Mouse (Mus musculus) erythroid progenitor cell, adult 5-6 weeks (primary cell): ENCODE measurements around the gene Arhgef15. TPM values are rescaled to one million over a fixed set of nuclear protein-coding genes. Genes with fewer than 3 reads are reported as not detected.

Experiments
- ATAC-seq: replicated peaks from 2 replicates; pipeline ENCODE4 v1.8.0; 2016; ENCODE audit warnings: moderate number of reproducible peaks, mild to moderate bottlenecking, moderate TSS enrichment, inconsistent platforms; ENCODE audit not compliant: poor library complexity, low FRiP score, severe bottlenecking
- total RNA-seq, 2 experiments: library from RNA; stranded (forward) in 1 of 2; stranded (reverse) in 1 of 2; fragments of 150-400 nt in 1 of 2; fragments of 186-747, 209-891 nt in 1 of 2; gene quantifications; 2 replicates each; pipeline versions ENCODE4 v1.2.3 to v1.2.4; 2015 to 2017; ENCODE audit warnings: low replicate concordance in 2 of 2

Gene Arhgef15
- total RNA-seq, 2 experiments from 2014 or later: not detected

DNA sequence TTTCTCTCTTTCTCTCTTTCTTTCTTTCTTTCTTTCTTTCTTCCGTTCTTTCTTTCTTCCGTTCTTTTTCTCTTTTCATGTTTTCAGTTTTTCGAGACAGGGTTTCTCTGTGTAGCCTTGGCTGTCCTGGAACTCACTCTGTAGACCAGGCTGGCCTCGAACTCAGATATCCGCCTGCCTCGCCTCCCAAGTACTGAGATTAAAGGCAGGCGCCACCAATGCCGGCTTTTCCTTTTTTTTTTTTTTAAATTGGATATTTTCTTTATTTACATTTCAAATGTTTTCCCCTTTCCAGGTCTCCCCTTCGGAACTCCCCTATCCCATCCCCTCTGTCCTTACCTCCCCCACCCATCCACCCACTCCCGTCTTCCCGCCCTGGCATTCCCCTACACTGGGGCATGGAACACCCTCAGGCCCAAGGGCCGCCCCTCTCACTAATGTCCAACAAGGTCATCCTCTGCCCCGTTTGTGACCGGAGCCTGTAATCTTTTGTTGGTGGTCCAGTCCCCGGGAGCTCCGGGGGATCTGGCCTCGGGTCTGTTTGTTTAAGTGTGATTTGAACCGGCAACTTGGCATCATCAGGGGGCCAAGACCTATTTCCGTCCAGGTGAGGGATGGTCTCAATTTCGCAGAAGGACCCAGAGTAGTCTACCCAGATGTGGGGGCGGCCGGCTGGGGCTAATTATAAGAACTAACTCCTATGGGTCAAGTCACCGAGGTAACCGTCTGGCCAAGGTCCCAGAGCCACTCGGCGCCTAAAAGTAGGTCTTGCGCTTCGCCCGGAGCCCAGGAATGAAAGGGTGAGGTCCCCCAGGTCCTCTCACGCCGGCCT, 56.5 kb downstream of the Arhgef15 start:
- ATAC-seq: peak; percentile 33

DNA sequence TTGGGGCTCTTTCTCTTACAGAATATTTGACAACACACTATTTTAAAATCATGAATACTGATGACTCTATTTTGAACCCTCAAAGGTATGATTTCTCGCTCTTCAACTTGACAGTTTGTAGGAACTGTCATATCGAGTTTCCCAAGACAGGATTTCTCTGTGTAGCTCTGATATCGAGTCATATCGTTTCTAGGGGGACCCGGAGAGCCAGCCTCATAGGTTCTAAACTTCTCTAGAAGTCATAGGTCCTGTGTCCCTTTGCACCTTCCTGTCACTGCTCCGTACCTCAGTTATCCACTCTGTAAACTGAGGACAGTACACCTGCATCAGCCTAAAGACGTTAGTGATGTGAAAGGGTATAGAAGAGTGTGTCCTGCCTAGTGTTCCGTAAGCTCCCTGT, 57.5 kb downstream of the Arhgef15 start:
- ATAC-seq: no peak

DNA sequence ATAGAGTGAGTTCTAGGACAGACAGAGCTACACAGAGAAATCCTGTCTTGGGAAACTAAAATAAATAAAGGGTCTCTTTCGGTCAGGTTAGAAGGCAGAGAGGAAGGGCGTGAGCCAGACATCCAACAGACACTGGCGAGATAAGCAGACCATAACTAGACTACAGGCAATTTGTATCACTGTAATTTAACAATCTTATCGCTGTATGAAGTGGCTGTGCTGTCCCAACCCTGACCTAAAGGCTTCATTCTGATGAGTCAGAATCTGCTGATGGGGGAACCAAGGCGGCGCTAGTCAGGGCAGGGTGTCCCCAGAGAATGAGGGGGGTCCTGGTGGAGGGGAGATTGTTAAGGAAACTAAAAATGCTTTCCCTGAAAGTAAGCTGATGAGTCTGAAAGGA, 58.5 kb downstream of the Arhgef15 start:
- no peak for ATAC-seq

DNA sequence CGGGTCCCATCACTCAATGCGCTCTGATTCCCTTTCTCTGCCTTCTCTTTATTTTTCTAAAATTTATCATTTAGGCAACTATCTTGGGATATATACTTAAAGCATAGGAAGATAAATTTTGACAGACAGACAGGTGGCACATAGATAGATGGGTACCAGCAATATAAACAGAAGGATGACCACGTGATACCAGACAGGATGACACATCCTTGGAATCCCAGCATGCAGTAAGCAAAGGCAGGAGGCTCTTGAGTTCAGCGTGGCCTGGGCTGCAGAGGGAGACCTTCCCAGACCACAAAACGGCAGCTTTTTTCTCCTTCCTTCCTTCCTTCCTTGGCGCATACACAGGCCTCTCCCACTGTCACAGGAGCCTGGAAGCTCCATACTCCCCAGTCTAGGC, 59.4 kb downstream of the Arhgef15 start:
- no peak for ATAC-seq

DNA sequence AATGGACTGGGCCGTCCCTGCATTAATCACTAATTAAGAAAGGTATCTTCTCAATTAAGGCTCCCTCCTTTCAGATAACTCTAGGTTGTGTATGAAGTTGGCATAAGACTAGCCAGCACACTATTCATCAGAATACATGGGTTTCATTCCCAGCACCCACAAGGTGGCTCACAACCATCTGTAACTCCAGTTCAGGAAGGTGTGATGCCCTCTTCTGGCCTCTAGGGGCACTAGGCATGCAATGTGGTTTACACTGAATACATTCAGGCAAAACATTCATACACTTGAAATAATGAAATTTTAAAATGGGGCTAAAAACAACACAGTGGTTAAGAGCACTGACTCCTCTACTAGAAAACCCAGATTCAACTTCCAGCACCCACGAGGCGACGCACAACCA, 60.2 kb downstream of the Arhgef15 start:
- peak; percentile 49 for ATAC-seq

DNA sequence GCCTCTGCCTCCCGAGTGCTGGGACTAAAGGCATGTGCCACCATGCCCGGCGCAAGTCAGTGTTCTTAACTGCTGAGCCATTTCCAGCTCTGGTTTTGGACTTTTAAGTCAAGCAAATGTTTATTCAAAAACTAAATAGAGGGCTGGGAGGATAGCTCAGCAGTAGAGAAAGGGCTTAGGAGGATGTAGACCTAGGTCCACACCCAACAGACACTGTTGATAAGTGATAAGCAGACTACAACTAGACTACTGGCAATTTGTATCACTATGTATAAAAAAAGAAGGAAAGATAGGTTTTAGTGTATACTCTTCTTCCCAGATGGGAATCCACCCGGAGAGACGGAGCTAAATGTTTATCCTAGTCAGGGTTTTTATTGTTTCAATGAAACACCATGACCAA, 61.0 kb downstream of the Arhgef15 start:
- peak; percentile 77 for ATAC-seq

DNA sequence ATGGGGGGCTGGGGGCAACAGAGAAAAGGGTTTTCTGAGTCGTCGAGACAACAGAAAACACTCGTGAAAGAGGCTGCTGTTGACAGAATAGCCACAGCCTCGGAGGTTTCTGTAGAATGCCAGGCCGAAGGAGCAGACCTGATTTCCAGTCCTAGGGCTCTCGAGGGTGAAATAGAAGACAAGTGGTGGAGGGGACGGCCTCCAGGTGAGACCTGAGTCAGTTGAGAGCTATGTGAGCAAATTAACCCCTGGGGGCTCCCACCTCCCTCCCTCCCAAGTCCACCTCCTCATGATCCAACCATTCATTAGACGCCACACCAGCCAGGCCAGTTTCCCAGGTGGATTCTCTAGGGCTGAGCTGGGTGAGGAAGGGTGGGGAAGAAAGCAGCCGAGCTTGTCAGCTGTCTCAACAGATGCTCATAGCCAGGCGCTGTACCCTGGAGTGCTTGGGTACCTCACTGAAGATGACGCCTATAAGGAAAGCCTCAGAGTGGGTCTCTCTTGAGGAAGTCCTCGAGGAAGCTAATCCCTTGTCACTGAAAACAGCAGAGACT, 63.3 kb downstream of the Arhgef15 start:
- ATAC-seq: no peak

Other genes with a start within 250 kb of the Arhgef15 start
- 21.6 and 40.7 TPM in 2 replicates for gene Ndel1, start 85.6 kb downstream of the Arhgef15 start, total RNA-seq (2015; ENCODE audit: low replicate concordance)
- gene Ndel1, start 85.6 kb downstream of the Arhgef15 start, total RNA-seq (2017; ENCODE audit: low replicate concordance): 60.1 and 74.4 TPM in 2 replicates
- gene Rnf222, start 68.9 kb downstream of the Arhgef15 start, total RNA-seq (2015; ENCODE audit: low replicate concordance): not detected in 2 replicates
- gene Rnf222, start 68.9 kb downstream of the Arhgef15 start, total RNA-seq (2017; ENCODE audit: low replicate concordance): not detected in 2 replicates
- 896 and 989 TPM in 2 replicates for gene Rpl26, start 55.9 kb downstream of the Arhgef15 start, total RNA-seq (2015; ENCODE audit: low replicate concordance)
- 751 and 992 TPM in 2 replicates for gene Rpl26, start 55.9 kb downstream of the Arhgef15 start, total RNA-seq (2017; ENCODE audit: low replicate concordance)
- gene Odf4, start 30.4 kb downstream of the Arhgef15 start, total RNA-seq (2015; ENCODE audit: low replicate concordance): not detected in 2 replicates
- gene Odf4, start 30.4 kb downstream of the Arhgef15 start, total RNA-seq (2017; ENCODE audit: low replicate concordance): not detected in 2 replicates
- 3.8 TPM in 1 of 2 replicates, not detected in the other for gene Slc25a35, start 10.7 kb upstream of the Arhgef15 start, total RNA-seq (2015; ENCODE audit: low replicate concordance)
- 0.26 TPM in 1 of 2 replicates, not detected in the other for gene Slc25a35, start 10.7 kb upstream of the Arhgef15 start, total RNA-seq (2017; ENCODE audit: low replicate concordance)
- 6.8 and 13.4 TPM in 2 replicates for gene Rangrf, start 17.7 kb upstream of the Arhgef15 start, total RNA-seq (2015; ENCODE audit: low replicate concordance)
- gene Rangrf, start 17.7 kb upstream of the Arhgef15 start, total RNA-seq (2017; ENCODE audit: low replicate concordance): 2.7 TPM in 2 replicates
- gene Pfas, start 51.0 kb upstream of the Arhgef15 start, total RNA-seq (2015; ENCODE audit: low replicate concordance): 11.7 and 15.1 TPM in 2 replicates
- gene Pfas, start 51.0 kb upstream of the Arhgef15 start, total RNA-seq (2017; ENCODE audit: low replicate concordance): 16.1 and 23.4 TPM in 2 replicates
- 36.0 and 54.5 TPM in 2 replicates for gene Ctc1, start 58.4 kb upstream of the Arhgef15 start, total RNA-seq (2015; ENCODE audit: low replicate concordance)
- gene Ctc1, start 58.4 kb upstream of the Arhgef15 start, total RNA-seq (2017; ENCODE audit: low replicate concordance): 16.7 and 27.1 TPM in 2 replicates
- gene Aurkb, start 88.2 kb upstream of the Arhgef15 start, total RNA-seq (2015; ENCODE audit: low replicate concordance): 328 and 403 TPM in 2 replicates
- 422 and 478 TPM in 2 replicates for gene Aurkb, start 88.2 kb upstream of the Arhgef15 start, total RNA-seq (2017; ENCODE audit: low replicate concordance)
- 2.9 and 4.7 TPM in 2 replicates for gene Borcs6, start 102.2 kb upstream of the Arhgef15 start, total RNA-seq (2015; ENCODE audit: low replicate concordance)
- 2.2 and 3.1 TPM in 2 replicates for gene Borcs6, start 102.2 kb upstream of the Arhgef15 start, total RNA-seq (2017; ENCODE audit: low replicate concordance)
- 21.6 and 27.7 TPM in 2 replicates for gene Tmem107, start 113.3 kb upstream of the Arhgef15 start, total RNA-seq (2015; ENCODE audit: low replicate concordance)
- gene Tmem107, start 113.3 kb upstream of the Arhgef15 start, total RNA-seq (2017; ENCODE audit: low replicate concordance): 12.5 and 12.6 TPM in 2 replicates
- gene Vamp2, start 131.0 kb upstream of the Arhgef15 start, total RNA-seq (2015; ENCODE audit: low replicate concordance): 94.1 and 114 TPM in 2 replicates
- gene Vamp2, start 131.0 kb upstream of the Arhgef15 start, total RNA-seq (2017; ENCODE audit: low replicate concordance): 18.2 and 31.1 TPM in 2 replicates
- 3.4 and 3.6 TPM in 2 replicates for gene Per1, start 137.7 kb upstream of the Arhgef15 start, total RNA-seq (2015; ENCODE audit: low replicate concordance)
- 3.3 and 7.6 TPM in 2 replicates for gene Per1, start 137.7 kb upstream of the Arhgef15 start, total RNA-seq (2017; ENCODE audit: low replicate concordance)
- not detected in 2 replicates for gene Hes7, start 162.9 kb upstream of the Arhgef15 start, total RNA-seq (2015; ENCODE audit: low replicate concordance)
- gene Hes7, start 162.9 kb upstream of the Arhgef15 start, total RNA-seq (2017; ENCODE audit: low replicate concordance): not detected in 2 replicates
- gene 9130213A22Rik, start 165.1 kb upstream of the Arhgef15 start, total RNA-seq (2015; ENCODE audit: low replicate concordance): not detected in 2 replicates
- gene 9130213A22Rik, start 165.1 kb upstream of the Arhgef15 start, total RNA-seq (2017; ENCODE audit: low replicate concordance): not detected in 2 replicates
- gene Aloxe3, start 168.4 kb upstream of the Arhgef15 start, total RNA-seq (2015; ENCODE audit: low replicate concordance): not detected in 2 replicates
- gene Aloxe3, start 168.4 kb upstream of the Arhgef15 start, total RNA-seq (2017; ENCODE audit: low replicate concordance): 3.1 TPM in 1 of 2 replicates, not detected in the other
- gene Alox12b, start 199.5 kb upstream of the Arhgef15 start, total RNA-seq (2015; ENCODE audit: low replicate concordance): not detected in 2 replicates
- gene Alox12b, start 199.5 kb upstream of the Arhgef15 start, total RNA-seq (2017; ENCODE audit: low replicate concordance): not detected in 2 replicates
- not detected in 2 replicates for gene Alox8, start 240.4 kb upstream of the Arhgef15 start, total RNA-seq (2015; ENCODE audit: low replicate concordance)
- not detected in 2 replicates for gene Alox8, start 240.4 kb upstream of the Arhgef15 start, total RNA-seq (2017; ENCODE audit: low replicate concordance)